Mouse (Mus musculus) spleen, postnatal 4 days (tissue): ENCODE results near the gene Plcd3.

Experiments used
- DNase-seq, 2 experiments: peaks; one replicate each; pipeline ENCODE4 v3.0.0; 2022; ENCODE audit warnings: low spot score in 2 of 2

Plcd3 gene

DNA sequence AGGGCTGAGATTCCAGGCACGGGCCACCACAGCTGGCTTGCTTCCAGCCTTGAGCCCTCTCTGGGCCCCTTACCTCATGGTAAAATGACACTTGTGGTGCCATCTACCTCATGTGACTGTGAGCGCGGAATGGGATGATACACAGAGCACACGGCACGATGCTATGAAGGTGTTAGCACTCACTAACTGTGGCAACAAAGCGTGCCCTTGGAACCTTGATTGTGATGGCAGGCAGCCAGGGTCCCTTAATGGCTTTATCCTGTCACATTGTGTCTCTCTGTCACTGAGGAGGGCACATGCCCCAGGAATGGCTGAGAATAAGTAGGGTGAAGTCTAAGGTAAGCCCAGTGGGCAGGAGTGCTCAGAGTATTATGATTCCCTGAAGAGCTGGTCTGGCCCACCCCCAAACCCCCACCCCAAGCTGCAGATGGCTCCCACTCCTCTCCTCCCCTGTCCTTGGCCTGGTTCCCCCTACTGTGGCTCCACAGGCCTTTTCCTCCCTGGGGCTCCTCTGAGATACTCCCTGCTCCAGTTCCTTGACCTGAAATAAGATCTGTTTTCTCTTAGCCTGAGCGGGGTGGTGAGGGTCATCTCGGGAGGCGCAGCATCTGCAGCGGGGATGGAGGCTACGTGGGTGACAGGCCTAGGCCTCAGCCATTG, 2.8 kb downstream of the Plcd3 start:
- DNase-seq = no peak

DNA sequence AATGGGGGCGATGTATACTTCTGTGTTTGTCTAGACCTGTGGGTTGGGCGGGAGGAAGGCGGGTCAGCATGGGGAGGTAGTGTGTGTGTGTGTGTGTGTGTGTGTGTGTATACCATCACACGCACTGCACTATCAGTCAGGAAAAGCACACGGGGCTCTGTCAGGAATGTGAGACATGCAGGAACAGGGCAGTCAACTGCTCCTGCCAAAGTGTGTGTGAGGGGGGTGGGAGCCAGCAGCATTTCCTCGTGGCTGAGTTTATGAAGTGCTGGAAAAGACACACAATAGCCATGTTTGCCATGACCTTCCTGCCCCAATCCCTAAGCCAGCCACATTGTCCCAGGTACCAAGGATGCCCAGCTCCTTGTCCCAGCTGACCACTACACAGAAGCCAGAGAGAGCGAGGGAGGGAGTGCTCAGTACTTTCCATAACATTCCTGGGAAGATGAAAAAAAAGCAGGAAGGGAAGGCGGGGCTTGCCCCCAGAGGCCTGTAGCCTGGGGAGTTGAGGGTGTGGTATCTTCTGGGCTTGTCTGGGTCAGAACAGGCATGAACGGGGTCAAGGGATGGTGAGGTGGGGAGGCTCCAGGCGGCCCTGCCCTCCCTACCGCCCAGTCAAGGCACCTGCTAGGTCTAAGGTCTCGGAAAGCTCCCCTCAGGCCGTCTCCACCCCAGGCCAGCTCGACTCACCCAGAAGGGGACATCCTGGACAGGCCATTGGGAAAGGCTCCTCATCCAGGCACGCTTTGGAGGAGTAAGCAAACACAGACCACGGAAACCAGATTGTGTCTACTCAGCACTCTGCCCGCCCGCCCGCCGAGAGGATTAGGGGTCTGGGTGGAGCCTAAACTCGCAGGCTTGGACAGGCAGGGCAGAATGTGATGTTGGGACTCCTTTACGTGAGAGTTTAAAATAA, 4.2 kb downstream of the Plcd3 start:
- peak in 1 of 2 experiments; percentile 59 for DNase-seq

DNA sequence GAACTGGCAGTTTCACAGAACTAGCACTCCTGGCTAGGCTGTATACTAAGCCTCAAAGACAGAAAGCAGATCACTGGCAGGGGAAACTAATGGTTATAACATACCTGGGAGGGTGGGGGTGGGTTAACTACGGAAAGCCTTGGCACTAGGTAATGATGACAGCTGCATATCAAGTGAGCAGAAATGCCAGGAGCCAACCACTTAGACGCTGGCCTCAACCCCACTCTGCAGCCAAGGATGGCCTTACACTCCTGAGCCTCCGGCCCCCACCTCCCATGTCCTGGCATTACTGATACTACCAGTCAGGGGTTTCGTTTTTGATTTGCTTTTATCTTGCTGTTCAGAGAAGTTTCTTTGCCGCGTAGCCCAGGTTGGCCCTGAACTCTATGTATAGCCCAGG, 5.7 kb downstream of the Plcd3 start:
- DNase-seq = no peak

DNA sequence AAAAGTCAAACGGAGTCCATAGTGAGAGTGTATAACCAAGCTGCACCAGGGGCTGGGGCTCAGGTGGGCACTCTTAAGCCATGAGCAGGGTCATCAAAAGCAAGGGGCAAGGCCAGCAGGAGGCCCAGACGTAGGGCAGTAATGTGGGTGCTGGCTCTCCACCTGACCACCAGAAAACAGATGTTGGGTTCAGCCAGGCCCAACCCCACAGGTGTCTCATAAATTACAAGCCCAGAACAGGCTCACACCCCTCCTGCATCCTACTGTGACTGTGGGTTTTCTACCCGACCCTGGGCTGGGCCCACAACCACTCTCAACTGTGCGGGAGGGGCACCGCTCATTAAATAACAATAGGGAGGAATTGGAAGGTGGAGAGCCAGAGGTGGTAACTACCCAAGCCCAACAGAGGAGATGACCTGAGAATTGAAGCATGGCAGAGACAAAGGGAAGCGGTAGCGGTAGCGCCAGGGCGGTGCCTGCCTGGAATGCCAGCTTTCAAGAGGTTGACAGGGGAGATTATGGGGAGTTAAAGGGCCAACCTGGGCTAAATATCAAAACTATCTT, 6.3 kb downstream of the Plcd3 start:
- no peak for DNase-seq

DNA sequence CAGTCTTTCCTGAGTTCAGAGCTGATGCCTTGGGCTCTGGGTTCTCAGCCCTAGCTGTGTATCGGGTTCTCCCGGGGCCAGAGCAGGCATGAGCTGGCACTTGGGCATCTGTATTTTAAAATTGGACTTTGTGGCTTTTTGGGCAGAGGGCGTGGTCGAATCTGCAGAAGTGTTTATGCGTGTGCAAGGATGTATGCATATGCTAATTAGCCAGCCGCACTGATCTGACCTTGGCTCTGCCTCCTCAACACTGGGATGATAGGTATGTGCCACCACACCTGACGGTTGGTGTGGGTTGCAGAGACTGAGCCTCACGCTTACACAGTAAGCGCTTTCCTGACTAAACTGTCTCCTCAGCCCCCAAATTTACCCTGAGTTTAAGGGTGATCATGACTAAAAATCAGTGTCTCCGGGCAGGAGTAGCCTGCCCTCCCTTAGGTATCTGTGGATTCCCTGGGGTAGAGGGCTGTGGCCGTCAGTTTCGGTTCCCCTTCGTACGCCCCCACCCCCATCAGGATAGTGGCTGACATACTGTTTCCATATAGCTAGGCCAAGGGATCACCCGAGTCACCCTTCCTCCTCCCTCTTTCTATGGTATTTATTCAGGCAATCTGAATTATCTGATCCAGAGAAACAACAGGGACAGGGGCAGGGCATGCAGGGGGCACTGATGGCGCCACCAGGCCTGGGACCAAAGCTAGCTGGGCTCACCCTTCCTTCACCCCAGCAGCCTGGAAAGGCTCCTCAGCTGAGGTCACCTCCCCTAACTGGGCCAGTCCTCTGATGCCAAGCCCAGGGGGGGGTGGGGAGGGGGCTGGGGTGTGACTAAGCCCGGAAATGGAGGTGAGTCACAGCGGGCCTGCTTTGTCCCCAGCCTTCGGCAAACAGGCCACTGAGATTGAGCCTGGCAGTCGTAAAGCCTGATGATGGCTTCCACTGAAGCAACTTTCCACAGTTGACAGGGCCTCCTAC, 7.3 kb downstream of the Plcd3 start:
- peak in 1 of 2 experiments; percentile 24 for DNase-seq

DNA sequence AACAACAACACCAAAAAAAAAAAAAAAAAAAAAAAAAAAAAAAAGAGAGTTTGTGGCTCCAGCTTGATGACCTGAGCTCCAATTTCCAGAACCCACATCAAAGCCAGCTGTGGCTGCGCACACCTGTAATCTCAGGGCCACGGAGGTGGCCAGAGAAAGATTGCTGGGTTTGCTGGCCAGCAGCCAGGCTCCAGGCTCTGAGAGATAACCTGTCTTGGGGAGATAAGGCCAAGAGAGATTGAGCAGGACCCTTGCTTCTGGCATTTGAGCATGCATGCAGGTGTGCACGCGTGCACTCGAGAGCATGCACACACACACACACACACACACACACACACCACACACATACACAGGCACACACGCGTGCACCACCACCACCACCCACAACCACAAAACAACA, 8.2 kb downstream of the Plcd3 start:
- DNase-seq = no peak

DNA sequence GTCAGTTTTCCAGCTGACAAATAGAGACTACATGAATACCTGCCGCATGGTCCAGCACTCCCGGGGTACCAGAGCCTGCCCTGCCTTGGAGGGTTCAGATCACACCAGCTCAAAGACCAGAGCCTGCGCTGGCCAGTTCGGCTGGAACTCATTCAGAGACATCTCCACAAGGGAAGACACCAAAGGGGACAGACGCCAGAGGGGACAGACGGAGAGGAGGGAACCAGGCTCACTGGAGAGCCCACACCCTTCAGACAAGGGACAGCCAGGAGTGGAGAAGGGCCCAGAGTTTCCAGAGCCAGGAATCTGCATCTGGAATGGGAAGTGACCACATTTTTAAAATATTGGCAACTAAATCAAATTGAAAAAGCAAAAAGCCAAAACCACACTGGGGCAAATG, 19.8 kb downstream of the Plcd3 start:
- DNase-seq = no peak

DNA sequence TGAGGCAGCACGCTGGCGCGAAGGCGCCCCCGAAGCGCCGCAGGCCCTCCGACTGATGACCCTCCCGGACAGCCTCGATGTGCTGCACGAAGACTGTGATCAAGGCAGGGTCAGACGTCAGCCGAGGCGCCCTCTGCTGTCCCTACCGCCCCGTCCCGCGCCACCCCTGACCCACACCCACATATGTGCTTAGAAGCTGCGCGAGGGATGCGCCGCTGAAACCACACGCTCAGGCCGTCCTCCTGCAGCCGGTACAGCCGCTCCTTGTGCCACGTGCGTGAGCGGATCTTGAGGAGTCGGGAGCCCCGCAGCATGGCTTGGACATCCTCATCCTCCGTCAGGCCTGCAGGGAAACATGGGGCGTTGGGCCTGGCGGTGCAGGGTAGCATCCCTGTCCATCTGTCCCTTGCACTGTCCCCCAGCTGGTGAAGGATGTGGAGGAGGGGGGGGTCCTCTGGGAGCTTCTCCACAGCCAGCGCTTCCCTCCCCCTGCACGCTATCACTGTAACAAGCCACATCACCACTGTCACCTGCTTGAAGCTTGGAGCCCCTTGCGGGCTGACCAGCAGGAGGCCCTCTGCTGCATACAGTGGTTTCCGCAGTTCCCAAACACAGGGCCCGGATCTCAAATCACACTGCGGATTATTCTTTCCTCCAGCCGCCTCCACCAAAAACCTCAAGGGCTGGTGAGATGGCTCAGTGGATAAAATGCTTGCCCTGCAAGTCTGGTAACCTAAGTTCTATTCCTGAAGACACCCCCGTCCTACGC, 21.0 kb downstream of the Plcd3 start:
- no peak for DNase-seq

DNA sequence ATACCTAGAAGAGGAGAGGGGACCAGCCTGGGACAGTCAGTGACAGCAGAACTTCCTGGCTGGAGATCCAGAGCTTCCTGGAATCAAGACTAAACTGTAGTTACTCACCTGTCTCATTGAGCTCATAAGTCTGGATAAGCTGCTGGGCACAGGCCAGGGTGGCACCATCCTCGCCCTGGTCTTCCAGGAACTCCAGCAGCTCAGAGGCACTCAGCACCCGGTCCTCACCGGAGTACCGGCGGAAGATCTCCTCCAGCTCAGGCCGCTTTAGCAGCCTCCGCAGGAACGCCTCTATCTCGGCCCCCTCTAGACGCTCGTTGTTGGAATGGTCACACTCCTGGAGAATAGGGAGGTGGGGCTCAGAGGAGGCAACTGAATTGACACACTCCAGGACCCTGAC, 23.3 kb downstream of the Plcd3 start:
- DNase-seq = no peak

DNA sequence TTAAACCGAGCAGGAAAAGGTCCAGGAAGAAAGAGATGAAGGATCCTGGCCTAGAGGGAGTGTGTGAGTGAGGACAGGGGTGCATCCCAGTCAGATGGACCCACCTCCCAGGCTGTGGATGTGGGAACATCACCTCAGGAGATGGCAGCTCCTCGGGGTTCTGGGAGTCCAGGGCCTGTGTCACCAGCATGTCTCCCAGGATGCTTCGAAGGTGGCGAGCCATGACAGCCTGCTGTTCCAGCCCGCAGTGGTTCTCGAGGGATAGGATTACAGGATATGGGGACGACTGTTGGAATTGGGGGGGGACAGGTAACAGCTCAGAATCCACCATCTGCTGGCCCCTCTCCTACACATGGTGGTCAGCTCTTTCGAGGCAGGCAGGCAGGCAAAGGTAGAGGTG, 24.9 kb downstream of the Plcd3 start:
- no peak for DNase-seq

DNA sequence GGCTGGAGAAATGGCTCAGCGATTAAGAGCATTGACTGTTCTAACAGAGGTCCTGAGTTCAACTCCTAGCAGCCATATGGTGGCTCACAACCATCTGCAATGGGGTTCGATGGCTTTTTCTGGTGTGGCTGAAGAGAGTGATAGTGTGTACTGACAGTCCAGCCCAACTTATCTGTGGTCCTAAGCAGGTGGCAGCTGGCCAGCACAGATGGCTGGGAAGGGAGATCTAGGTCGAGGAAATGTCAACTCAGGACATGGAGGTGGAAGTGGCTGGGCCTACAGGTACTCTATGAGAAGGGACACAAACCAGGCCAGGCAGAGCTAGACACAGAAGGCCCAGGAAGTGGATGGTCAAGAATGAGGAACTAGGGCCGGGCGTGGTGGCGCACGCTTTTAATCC, 25.4 kb downstream of the Plcd3 start:
- DNase-seq = no peak

DNA sequence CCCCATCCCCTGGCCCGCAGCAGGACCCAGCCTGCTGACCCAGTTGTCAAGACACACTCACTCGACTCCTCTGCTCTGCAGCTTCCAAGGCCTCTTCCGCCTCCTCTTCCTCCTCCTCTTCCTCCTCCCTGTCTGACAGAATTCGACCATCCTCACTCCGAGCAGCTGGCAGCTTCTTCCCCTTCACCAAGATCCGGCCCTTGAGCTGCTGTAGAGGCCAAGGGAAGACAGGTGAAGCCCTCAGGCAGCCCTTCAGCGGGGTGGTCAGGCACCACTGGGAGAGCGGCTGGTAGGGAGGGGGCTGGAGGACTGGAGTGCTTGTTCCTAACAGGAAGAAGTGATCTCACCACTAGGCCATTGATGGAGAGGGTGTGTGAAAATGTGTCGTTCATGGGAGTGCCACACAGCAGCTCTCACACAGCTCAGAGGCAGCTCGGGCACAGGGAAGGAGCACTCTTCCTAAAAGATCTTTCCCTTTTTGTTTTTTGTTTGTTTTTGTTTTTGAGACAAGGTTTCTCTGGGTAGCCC, 26.6 kb downstream of the Plcd3 start:
- no peak for DNase-seq

DNA sequence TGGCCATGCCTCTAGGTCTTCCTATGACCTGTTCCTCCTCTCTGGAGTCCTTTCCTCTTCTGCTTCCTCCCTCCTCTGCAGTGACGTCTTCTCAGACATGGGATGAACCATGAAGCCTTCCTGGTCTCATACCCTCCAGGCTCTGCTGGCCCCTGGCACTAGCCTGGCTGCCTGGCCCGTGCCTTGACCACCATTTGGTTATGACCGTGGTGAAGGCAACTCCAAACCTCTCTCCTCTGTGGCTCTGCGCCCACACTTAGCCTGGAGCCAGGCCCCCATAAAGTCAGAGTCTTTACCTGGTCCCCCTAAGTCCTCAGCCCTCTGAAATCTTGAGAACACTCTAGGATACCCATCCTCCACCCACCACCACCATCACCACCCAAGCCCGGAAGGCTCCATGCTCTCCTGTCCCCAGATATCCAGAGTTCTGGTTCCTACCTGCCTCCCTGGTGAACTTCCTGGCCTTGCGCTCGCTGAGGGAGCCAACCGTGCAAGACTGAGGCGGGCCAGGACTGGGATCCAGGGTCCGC, 27.3 kb downstream of the Plcd3 start:
- no peak for DNase-seq

DNA sequence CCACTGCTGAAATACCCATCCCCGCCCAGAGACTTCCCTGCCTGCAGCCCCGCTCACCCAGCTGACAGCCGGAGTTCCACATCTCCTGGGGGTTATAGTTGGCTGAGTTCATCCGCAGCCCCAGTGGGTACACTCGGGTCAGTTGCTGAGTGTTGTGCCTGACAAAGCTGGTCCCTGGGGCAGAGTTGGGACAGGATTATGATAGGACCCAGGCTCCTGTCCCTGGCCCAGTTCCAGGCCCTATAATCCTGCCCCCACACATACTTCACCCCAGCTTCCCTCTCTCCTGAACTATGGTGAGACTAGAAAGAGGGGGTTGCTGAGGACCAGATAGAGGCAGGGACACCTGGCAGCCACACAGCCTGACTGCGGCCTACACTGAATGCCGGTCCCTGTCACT, 27.8 kb downstream of the Plcd3 start:
- no peak for DNase-seq

DNA sequence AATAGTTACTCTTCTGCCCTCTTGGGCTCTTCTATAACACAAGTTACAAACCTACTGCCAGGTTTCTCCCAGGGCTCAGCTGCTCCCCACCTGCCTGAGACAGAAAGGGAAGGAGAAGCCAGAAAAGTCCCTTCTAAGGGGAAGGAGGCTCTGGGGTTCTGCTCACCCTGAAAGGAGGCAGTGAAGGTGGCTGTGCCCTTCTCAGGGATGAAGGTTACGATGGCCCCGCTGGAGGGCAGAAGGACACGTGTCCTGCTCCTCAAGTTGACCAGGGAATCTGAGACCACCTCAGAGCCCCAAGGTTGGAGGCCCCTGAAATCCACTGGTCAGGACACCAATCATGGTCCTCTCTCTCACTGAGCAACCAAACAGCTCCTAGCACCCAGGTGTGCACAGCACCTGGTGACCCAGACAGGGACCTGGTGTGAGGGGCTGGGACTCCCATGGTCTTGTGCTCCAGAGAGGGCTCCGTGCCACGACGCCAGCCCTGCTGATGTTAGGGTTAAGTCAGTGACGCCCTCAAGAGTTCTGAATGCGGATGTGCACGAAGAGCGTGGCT, 31.1 kb downstream of the Plcd3 start:
- DNase-seq = no peak

DNA sequence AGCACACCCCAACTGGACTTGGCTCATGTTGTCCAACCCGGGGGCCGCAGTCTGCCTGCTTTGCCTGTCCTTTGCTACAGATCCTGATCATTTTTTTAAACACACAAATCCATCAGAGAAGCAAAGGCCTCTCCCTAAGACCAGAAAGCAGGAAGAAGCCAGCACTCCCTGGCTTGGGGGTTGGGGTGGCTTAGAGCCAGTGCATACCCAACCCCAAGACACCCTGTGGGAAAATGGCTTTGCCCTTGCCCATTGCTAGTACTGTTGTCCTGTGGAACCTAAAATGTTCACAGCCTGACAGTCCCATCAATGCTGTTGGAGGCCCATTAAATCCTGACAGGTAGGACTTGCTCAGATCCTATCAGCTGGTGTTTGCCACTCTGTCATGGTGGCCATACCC, 31.7 kb downstream of the Plcd3 start:
- DNase-seq = no peak

DNA sequence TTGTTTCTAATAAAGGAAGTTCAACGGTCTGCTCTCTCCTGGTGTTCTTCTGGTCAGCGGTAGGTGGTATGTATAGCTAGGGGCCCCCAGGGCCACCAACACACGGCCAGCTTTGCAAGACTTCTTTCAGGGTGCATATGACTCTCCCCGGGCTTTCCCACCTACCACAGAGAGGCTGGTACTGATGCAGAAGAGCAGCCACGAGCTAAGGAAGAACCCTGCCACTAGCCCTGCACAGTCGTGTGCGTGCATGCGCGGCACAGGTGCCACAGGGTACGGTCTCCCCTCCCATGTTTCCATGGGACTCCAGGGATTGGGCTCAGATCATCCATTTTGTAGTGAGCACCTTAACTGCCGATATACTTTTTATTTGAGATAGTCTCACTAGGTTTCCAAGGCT, 32.6 kb downstream of the Plcd3 start:
- no peak for DNase-seq

DNA sequence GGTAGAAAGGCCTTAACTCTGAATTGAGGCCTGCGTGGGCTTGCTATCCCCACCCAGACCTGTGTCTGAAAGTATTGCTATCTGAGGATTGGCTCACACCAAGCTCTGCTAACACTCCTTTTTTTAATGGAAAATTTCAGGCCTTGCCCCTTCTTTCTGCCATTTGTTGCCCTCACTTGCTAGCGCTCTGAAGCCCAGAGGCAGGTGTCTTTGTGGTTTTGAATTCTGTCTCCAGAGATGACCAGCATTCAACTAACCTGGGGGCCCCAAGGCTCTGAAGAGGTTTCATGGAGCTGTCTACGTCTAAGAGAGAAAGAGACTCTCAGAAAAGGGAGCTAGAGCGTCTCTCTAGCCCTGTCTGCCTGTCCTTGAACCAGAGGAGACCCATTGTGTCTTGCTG, 33.2 kb downstream of the Plcd3 start:
- no peak for DNase-seq

DNA sequence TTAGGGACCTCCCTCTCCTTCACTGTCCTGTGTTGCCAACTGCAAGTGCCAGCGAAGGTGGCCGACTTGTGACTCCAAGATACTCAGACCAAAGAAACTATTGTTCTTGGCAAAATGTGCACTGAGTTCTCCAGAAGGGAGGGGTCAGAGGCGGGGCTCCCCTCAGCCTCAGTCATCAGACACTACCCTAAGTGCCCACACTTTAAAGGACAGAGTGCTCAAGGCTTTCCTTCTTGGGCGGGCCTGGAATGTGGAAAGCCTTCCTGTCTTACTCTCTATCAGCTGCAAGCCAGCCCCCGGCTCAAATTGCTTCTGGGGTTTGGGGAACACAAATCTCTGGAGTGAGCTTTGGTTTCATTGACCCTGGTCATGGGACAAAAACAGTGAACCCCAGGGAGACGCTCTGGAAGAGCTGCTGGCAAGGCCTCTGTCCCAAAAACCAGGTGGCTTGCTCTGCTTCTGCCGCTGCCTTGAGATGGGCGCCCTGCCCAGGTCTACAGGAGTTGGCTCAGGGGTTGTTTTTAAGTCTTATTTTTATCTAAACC, 33.9 kb downstream of the Plcd3 start:
- no peak for DNase-seq

DNA sequence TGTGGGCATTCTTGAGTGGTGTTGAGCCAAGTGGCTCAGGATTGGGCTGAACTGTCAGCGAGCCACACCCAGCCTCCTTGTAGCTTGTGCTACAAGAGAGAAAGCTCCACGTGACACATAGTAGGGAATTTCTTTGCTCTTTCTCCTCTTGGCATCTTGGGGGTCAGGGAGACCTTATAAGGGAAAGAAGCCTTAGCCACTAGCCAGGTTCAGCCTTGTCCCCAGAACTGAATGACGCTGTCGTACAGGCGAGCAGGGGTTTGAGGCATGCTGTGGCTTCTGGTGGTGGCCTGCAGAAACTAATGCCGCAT, 34.5 kb downstream of the Plcd3 start:
- DNase-seq = no peak
